Mouse (Mus musculus): ENCODE measurements around the gene Ndufa7. TPM values are rescaled to one million over a fixed set of nuclear protein-coding genes. Genes with fewer than 3 reads are reported as not detected.

Gene Ndufa7
- total RNA-seq (2021), result 100 to 1,000 TPM; 244 to 245 TPM
- long read RNA-seq, transcript Ndufa7-204 (2 exons, 610 nt), result minor isoform, 9 of 266 reads
- long read RNA-seq, transcript Ndufa7-202 (3 exons, 438 nt), result minor isoform, 6 of 266 reads
- long read RNA-seq, transcript Ndufa7-201 (4 exons, 528 nt), result major isoform, 244 of 266 reads
- long read RNA-seq, partial matches to known transcripts, result 1 of 266 reads
- long read RNA-seq, other reads (novel, unspliced or antisense), result 4 of 266 reads

- DNase-seq (ENCODE audit: low spot score in 2 of 2), result peak; percentile 98
Observed at GRCm38 (mm10) chr17:33824084-33824996, at the start of gene Ndufa7, which contains the start of gene Rps28. TSS of gene Ndufa7 (plus strand) at chr17:33824572. TSS of gene Rps28 (minus strand) at chr17:33824562.

- no peak for DNase-seq (ENCODE audit: low spot score in 2 of 2)
Observed at GRCm38 (mm10) chr17:33774573-33775155, 49.7 kb upstream of the Ndufa7 start.

GRCm38 (mm10) chr17:33775287-33775686, 49.1 kb upstream of the Ndufa7 start:
- no peak for DNase-seq (ENCODE audit: low spot score in 2 of 2)

- DNase-seq (ENCODE audit: low spot score in 2 of 2), result peak; percentile 89 to 92
Observed at GRCm38 (mm10) chr17:33779271-33779966, 45.0 kb upstream of the Ndufa7 start.

- no peak for DNase-seq (ENCODE audit: low spot score in 2 of 2)
Observed at GRCm38 (mm10) chr17:33779967-33780295, 44.4 kb upstream of the Ndufa7 start.

- DNase-seq (ENCODE audit: low spot score in 2 of 2), result no peak
Observed at GRCm38 (mm10) chr17:33780431-33780830, 43.9 kb upstream of the Ndufa7 start.

GRCm38 (mm10) chr17:33781124-33781977, 43.0 kb upstream of the Ndufa7 start, which contains the start of gene Angptl4:
TSS of gene Angptl4 (minus strand) at chr17:33781830.
- DNase-seq (ENCODE audit: low spot score in 2 of 2), result peak; percentile 54 to 66

- DNase-seq (ENCODE audit: low spot score in 2 of 2), result no peak
Observed at GRCm38 (mm10) chr17:33782067-33782466, 42.3 kb upstream of the Ndufa7 start.

GRCm38 (mm10) chr17:33783408-33783807, 41.0 kb upstream of the Ndufa7 start:
- peak in 1 of 2 experiments; percentile 25 for DNase-seq (ENCODE audit: low spot score in 2 of 2)

GRCm38 (mm10) chr17:33784939-33785338, 39.4 kb upstream of the Ndufa7 start:
- DNase-seq (ENCODE audit: low spot score in 2 of 2), result no peak

- no peak for DNase-seq (ENCODE audit: low spot score in 2 of 2)
Observed at GRCm38 (mm10) chr17:33786375-33786774, 38.0 kb upstream of the Ndufa7 start.

- DNase-seq (ENCODE audit: low spot score in 2 of 2), result no peak
Observed at GRCm38 (mm10) chr17:33788732-33789131, 35.6 kb upstream of the Ndufa7 start.

- no peak for DNase-seq (ENCODE audit: low spot score in 2 of 2)
Observed at GRCm38 (mm10) chr17:33798306-33798705, 26.1 kb upstream of the Ndufa7 start.

- DNase-seq (ENCODE audit: low spot score in 2 of 2), result no peak
Observed at GRCm38 (mm10) chr17:33799277-33799676, 25.1 kb upstream of the Ndufa7 start.

- DNase-seq (ENCODE audit: low spot score in 2 of 2), result no peak
Observed at GRCm38 (mm10) chr17:33802221-33802620, 22.2 kb upstream of the Ndufa7 start.

GRCm38 (mm10) chr17:33804205-33804604, 20.2 kb upstream of the Ndufa7 start:
- DNase-seq (ENCODE audit: low spot score in 2 of 2), result no peak

- DNase-seq (ENCODE audit: low spot score in 2 of 2), result no peak
Observed at GRCm38 (mm10) chr17:33804745-33805144, 19.6 kb upstream of the Ndufa7 start.

- no peak for DNase-seq (ENCODE audit: low spot score in 2 of 2)
Observed at GRCm38 (mm10) chr17:33807181-33807888, 17.0 kb upstream of the Ndufa7 start.

- no peak for DNase-seq (ENCODE audit: low spot score in 2 of 2)
Observed at GRCm38 (mm10) chr17:33808192-33808591, 16.2 kb upstream of the Ndufa7 start.

Measured in layer of hippocampus, postnatal 10 days (tissue).